Mouse (Mus musculus) limb, embryonic 15.5 days (tissue): Measurements from ENCODE around the gene Hbb-bh1. TPM values are rescaled to one million over a fixed set of nuclear protein-coding genes. Genes with fewer than 3 reads are reported as not detected.

ENCODE experiments used
- ATAC-seq: fragments of 200-750 bp; cut with Nextera tagmentation; 2 replicates; pipeline ENCODE4 v1.8.0; 2017; ENCODE audit warnings: low read depth, moderate TSS enrichment; ENCODE audit not compliant: insufficient number of reproducible peaks, low FRiP score, low TSS enrichment
- H3K27ac ChIP-seq: fragments of 300-500 bp; sonication (generic); 2 replicates; pipeline ENCODE4 v1.5.1; 2015; ENCODE audit warnings: moderate library complexity, mild to moderate bottlenecking, inconsistent platforms
- H3K27me3 ChIP-seq: fragments of 300-500 bp; sonication (generic); 2 replicates; pipeline ENCODE4 v1.6.1; 2015; ENCODE audit warnings: inconsistent platforms
- H3K36me3 ChIP-seq: fragments of 300-500 bp; sonication (generic); 2 replicates; pipeline ENCODE4 v1.6.1; 2015; ENCODE audit warnings: inconsistent platforms
- H3K4me1 ChIP-seq: fragments of 300-500 bp; sonication (generic); 2 replicates; pipeline ENCODE4 v1.6.1; 2015; ENCODE audit warnings: inconsistent platforms
- H3K4me2 ChIP-seq: fragments of 300-500 bp; sonication (generic); 2 replicates; pipeline ENCODE4 v1.6.1; 2015; ENCODE audit warnings: mild to moderate bottlenecking, inconsistent platforms
- H3K4me3 ChIP-seq: fragments of 300-500 bp; sonication (generic); 2 replicates; pipeline ENCODE4 v1.5.1; 2015; ENCODE audit warnings: mild to moderate bottlenecking, inconsistent platforms
- H3K9ac ChIP-seq: fragments of 300-500 bp; sonication (generic); 2 replicates; pipeline ENCODE4 v1.6.1; 2015; ENCODE audit warnings: inconsistent platforms
- H3K9me3 ChIP-seq: fragments of 300-500 bp; sonication (generic); 2 replicates; pipeline ENCODE4 v1.6.1; 2016; ENCODE audit warnings: inconsistent platforms
- WGBS: fragments of 180-500 bp; shearing (Covaris S2); methylation state at CpG from one replicate; pipeline ENCODE4 v1.1.7; 2015; 5-methylcytosine and 5-hydroxymethylcytosine counted together
- polyA plus RNA-seq: library from polyadenylated mRNA; unstranded; fragments of >200 nt; fragmentation: Nextera tagmentation; extraction: Ambion mirVana; gene quantifications from 2 replicates; pipeline ENCODE4 v1.2.1, GENCODE M21; 2015

Hbb-bh1 gene
- 3.2 and 5.3 TPM in 2 replicates for polyA plus RNA-seq

DNA sequence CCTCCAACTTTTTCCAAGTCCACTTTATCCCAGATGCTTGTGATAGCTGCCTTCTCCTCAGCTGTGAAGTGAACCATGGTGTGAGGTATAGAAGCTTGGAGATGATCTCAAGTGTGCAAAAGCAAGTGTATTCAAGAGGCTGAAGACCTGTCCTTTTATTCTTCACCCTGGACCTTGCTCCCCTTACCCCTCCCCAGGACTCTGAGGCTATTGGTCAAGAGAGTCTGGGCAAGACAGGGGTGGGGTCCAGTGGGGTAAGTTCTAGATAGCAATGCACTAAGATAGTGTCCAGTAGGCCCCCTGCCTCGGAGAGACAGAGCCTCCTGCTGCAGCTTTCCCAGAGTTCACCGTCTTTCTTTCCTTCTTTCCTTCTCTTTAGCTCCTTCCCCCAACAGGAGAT, at the start of gene Hbb-bh1:
Hbb-bh1 (minus strand) TSS at position 131 of the 400 bp plus-strand sequence.
- WGBS = 88% methylated on average over 2 of the region's 2 CpGs
- H3K36me3 ChIP-seq = no peaks in the 10 kb centered on the region
- ATAC-seq = no peak

DNA sequence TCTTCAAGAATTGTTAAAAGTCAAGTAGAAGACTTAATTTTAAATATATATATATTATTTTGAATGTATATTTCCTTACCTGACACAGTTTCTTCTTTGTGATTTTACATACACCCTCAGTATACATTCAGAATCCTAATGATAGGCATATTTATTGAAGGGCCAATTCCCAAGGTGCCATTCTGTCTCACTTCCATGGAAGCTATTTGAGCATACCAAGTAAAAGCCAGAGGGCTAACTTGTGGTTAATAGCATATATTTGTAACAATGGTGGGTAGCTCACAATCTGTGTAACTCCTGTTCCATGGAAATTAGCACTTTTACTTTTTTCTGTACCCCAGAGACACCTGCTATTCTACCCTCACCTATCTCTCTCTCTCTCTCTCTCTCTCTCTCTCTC, 43.2 kb upstream of the Hbb-bh1 start, which contains the start of gene Olfr66:
Olfr66 (minus strand) TSS at position 101 of the 400 bp plus-strand sequence.
- Histone ChIP-seq H3K9ac (no peak within 1 kb of the TSS), H3K4me3 (no peak within 1 kb of the TSS), H3K4me1 (no peaks in the 10 kb centered on the region), H3K36me3 (no peaks in the 10 kb centered on the region), H3K9me3 (no peaks in the 10 kb centered on the region), H3K27me3 (no peaks in the 10 kb centered on the region), H3K4me2 (no peak within 1 kb of the TSS), H3K27ac (no peak within 1 kb of the TSS)
- ATAC-seq = no peak

More for the DNA sequence above, at the start of gene Hbb-bh1:
- Histone ChIP-seq H3K4me2 (no peak within 1 kb of the TSS), H3K9ac (no peak within 1 kb of the TSS), H3K4me1 (no peaks in the 10 kb centered on the region), H3K27me3 (no peaks in the 10 kb centered on the region), H3K9me3 (no peaks in the 10 kb centered on the region), H3K27ac (no peak within 1 kb of the TSS), H3K4me3 (no peak within 1 kb of the TSS)

DNA sequence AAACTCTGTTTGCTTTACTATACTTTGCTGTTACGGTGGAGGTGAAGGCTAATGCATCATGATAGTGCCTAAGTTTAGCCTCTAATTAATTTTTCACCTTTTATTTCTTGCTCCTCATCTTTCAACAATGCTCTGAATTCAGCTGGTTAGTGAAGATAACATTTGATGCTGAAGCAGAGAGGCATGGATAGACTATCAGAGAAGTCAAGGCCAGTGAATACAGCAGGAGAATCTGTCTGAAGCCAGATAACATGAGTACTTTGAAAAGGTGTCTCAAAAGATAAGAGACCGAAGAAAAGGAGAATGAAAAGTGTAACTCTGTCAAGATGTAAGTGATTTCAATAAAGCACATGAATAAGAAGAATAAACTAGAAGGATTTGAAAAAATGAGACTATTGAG, 34.1 kb upstream of the Hbb-bh1 start:
- WGBS = 77% methylated on average over 2 of the region's 2 CpGs
- H3K4me3 ChIP-seq = no peak overlapping the region
- no peaks in the 10 kb centered on the region for H3K27me3 ChIP-seq
- H3K4me2 ChIP-seq = no peak overlapping the region
- no peaks in the 10 kb centered on the region for H3K36me3 ChIP-seq
- no peak overlapping the region for H3K27ac ChIP-seq
- H3K9me3 ChIP-seq = no peaks in the 10 kb centered on the region
- H3K9ac ChIP-seq = no peak overlapping the region
- H3K4me1 ChIP-seq = no peaks in the 10 kb centered on the region
- ATAC-seq = no peak

DNA sequence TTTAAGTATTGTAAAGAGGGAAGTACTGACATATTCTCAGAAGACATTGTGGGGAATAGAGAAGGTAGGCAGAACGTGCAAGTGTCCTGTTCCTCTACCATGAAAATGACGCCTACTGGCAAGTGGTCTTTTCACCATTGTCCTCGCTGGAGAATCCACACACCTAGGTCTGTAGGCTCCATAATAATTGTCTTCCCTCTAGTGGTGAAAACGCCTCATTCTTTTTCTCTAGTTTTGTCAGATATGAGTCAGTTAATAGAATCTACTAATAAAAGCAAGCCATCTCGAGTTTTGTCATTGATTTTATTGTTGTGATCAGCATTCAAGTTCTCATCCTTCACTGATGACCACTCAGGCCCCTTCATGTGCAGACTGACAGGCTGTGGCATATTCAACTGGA, 31.5 kb upstream of the Hbb-bh1 start:
- no peak for ATAC-seq
- 41% methylated on average over 5 of the region's 5 CpGs for WGBS
- no peak overlapping the region for H3K4me3 ChIP-seq
- no peaks in the 10 kb centered on the region for H3K27me3 ChIP-seq
- H3K9ac ChIP-seq = no peak overlapping the region
- no peak overlapping the region for H3K4me2 ChIP-seq
- H3K4me1 ChIP-seq = no peaks in the 10 kb centered on the region
- no peaks in the 10 kb centered on the region for H3K9me3 ChIP-seq
- H3K27ac ChIP-seq = no peak overlapping the region
- H3K36me3 ChIP-seq = no peaks in the 10 kb centered on the region

DNA sequence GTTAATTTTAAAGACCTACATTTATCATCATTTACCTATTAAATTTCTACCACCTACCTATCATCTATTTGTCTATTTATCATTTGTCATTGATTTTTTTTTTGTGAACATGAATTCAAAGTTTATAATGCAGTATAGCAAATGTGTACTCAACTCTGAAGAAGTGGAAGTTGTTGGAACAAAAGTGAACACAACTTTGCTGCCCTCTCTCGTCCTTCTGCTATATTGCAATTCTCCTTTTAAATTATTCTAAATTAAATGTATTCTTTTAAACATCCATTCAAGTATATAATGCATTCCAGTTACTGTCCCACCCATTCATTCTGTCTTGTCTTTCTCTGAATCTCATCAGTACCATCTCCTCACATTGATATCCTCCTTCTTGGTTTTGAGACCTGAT, 30.1 kb upstream of the Hbb-bh1 start:
- no peaks in the 10 kb centered on the region for H3K36me3 ChIP-seq
- H3K27ac ChIP-seq = no peak overlapping the region
- H3K4me1 ChIP-seq = no peaks in the 10 kb centered on the region
- no peak overlapping the region for H3K4me3 ChIP-seq
- no peak overlapping the region for H3K9ac ChIP-seq
- H3K27me3 ChIP-seq = no peaks in the 10 kb centered on the region
- H3K4me2 ChIP-seq = no peak overlapping the region
- no peak for ATAC-seq
- WGBS = 11% methylated on average over 1 of the region's 1 CpGs
- no peaks in the 10 kb centered on the region for H3K9me3 ChIP-seq

DNA sequence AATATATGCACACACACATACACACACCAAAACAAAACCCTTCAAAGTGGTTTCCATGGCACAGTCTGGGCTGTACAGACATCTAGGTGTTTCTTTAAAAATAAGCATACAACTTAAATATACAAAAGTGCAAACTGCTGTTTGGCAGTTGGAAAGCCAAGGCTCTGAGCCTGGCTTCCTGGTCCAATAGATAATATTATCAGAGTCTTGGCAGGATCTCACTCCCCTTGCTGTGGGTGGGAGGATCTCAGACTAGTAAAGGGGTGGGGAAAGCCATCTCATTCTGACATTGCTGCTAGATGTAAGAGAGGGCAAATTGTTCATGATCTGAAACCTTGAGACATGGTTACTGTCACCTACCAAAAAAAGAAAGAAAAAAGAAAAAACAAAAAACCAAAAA, 27.7 kb upstream of the Hbb-bh1 start:
- H3K9me3 ChIP-seq = no peaks in the 10 kb centered on the region
- H3K4me3 ChIP-seq = no peak overlapping the region
- ATAC-seq = no peak
- no peaks in the 10 kb centered on the region for H3K27me3 ChIP-seq
- no peak overlapping the region for H3K27ac ChIP-seq
- H3K4me2 ChIP-seq = no peak overlapping the region
- H3K36me3 ChIP-seq = no peaks in the 10 kb centered on the region
- no peaks in the 10 kb centered on the region for H3K4me1 ChIP-seq
- H3K9ac ChIP-seq = no peak overlapping the region

DNA sequence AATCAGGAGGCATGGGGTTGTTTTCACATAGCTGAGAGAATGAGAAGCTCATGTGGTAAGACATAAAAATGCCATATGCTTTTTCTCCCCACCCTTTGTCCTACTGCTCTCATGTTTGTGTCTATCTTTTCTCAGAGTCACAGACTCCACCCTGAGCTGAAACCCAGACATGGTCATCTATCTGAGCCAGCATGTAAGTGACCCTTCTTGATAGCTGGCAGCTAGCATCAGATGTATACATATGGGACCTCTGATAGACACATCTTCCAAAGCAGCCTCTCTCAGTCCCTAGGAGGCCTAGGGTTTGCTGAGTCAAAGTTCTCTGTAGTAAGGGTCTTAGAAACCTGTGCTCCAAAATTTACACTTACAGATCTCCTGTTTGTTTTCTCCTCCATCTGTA, 22.8 kb upstream of the Hbb-bh1 start:
- H3K27me3 ChIP-seq = no peaks in the 10 kb centered on the region
- H3K36me3 ChIP-seq = no peaks in the 10 kb centered on the region
- H3K4me2 ChIP-seq = no peak overlapping the region
- ATAC-seq = no peak
- H3K4me3 ChIP-seq = no peak overlapping the region
- no peaks in the 10 kb centered on the region for H3K9me3 ChIP-seq
- no peak overlapping the region for H3K9ac ChIP-seq
- H3K27ac ChIP-seq = no peak overlapping the region
- no peaks in the 10 kb centered on the region for H3K4me1 ChIP-seq

DNA sequence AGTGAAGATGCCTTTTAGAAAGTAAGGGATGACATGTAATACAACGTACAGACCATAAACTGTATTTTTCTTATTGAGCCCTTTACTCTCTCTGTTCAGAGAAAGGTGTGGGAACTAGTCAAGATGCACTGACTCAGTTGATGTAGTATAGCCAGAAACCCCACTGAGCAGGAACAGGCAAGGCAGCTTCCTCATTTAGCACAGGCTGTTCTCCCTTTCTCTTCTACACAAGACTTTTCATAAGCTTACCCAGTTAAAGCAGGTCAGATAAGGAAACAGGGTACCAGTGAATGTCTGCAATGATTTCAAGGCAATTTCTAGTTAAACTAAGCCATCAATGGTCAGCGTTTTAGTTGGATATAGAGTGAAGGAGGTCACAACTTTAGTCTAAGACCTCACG, 18.6 kb upstream of the Hbb-bh1 start:
- H3K9ac ChIP-seq = no peak overlapping the region
- no peaks in the 10 kb centered on the region for H3K27me3 ChIP-seq
- no peak for ATAC-seq
- no peaks in the 10 kb centered on the region for H3K9me3 ChIP-seq
- H3K27ac ChIP-seq = no peak overlapping the region
- no peaks in the 10 kb centered on the region for H3K4me1 ChIP-seq
- H3K36me3 ChIP-seq = no peaks in the 10 kb centered on the region
- WGBS = 70% methylated on average over 3 of the region's 3 CpGs
- H3K4me2 ChIP-seq = no peak overlapping the region
- no peak overlapping the region for H3K4me3 ChIP-seq

DNA sequence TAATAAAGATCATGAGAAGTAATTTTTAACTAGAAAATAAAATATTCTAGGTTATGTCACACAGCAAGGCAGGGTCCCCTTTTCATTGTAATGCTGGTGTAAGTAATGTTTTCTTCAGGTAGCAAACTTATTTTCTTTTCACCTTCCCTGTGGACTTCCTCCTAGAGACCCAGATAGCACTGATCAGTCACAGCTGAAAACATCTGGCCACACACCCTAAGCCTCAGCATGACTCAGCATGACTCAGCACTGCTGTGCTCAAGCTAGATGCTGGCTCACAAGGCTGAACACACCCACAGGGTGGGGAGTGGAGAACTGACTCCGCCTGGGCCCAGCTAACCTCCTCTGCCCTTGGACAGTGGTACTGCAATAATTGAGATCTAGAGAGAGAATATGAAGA, 17.9 kb upstream of the Hbb-bh1 start:
- no peak for ATAC-seq
- no peaks in the 10 kb centered on the region for H3K27me3 ChIP-seq
- no peaks in the 10 kb centered on the region for H3K36me3 ChIP-seq
- WGBS = 47% methylated on average over 1 of the region's 1 CpGs
- no peak overlapping the region for H3K9ac ChIP-seq
- no peak overlapping the region for H3K4me2 ChIP-seq
- H3K27ac ChIP-seq = no peak overlapping the region
- no peak overlapping the region for H3K4me3 ChIP-seq
- H3K9me3 ChIP-seq = no peaks in the 10 kb centered on the region
- H3K4me1 ChIP-seq = no peaks in the 10 kb centered on the region

DNA sequence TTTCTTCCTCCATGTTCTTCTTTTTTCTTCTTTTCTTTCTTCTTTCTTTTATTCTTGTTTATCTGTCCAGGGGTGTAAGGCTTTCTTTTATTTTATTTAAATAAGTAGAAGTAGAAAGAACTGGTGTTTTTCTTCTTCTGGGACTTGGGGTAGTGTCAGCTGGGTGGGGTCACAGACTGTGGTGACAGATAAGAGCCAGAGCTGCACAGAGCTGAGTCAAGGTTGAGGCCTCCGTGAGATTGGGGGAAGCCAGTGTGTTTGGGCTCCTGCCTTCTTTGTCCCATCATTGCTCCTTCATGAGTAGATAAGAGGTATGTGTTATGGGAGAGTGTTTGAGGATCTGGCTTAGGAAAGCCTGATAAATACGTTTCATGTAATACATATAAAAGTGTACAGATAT, 16.1 kb upstream of the Hbb-bh1 start:
- Histone ChIP-seq H3K4me2 (no peak overlapping the region), H3K27me3 (no peaks in the 10 kb centered on the region), H3K4me3 (no peak overlapping the region), H3K27ac (no peak overlapping the region), H3K9ac (no peak overlapping the region), H3K9me3 (no peaks in the 10 kb centered on the region), H3K4me1 (no peaks in the 10 kb centered on the region), H3K36me3 (no peaks in the 10 kb centered on the region)
- 58% methylated on average over 2 of the region's 2 CpGs for WGBS
- ATAC-seq = no peak

DNA sequence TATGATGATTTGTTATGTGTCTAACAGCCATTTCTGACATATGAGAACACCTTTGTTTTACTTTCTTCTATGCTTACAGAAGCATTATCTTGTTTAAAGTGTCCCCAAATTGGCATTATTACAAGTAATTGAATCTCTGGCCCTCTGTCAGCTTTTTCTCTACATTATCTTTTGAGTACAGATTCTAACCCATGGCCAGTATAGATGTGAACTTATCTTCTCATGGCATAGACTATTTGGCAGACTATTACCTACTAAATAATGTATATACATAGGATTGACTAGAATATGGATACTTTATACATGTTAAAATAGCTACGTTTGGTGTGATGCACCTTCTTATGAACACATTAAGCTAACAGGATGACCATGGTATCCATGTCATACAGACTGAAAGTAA, 11.7 kb upstream of the Hbb-bh1 start:
- no peak overlapping the region for H3K27ac ChIP-seq
- H3K4me1 ChIP-seq = no peaks in the 10 kb centered on the region
- no peak for ATAC-seq
- WGBS = 72% methylated on average over 1 of the region's 1 CpGs
- H3K36me3 ChIP-seq = no peaks in the 10 kb centered on the region
- H3K9me3 ChIP-seq = no peaks in the 10 kb centered on the region
- H3K9ac ChIP-seq = no peak overlapping the region
- no peak overlapping the region for H3K4me2 ChIP-seq
- no peaks in the 10 kb centered on the region for H3K27me3 ChIP-seq
- H3K4me3 ChIP-seq = no peak overlapping the region

DNA sequence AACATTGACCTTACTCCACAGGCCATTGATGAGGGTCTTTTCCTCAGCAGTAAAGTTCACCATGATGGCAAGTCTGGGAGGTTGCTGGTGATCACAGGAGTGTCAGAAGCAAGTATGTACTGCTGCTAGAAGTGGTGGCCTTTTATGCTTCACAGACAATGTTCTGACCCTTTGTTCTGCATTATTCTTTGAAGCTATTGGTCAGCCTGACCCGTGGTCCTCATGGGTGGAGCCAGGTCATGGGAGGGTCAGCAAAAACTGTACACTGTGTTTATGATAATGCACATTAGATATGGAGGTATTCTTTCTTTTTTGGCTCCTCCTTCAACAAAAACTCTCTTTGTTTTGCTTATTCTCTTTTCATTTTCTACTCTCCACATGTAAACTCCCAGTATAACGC, 10.1 kb upstream of the Hbb-bh1 start, which contains the start of gene Hbb-y:
Hbb-y (minus strand) TSS at position 127 of the 400 bp plus-strand sequence.
- no peak within 1 kb of the TSS for H3K4me2 ChIP-seq
- H3K9me3 ChIP-seq = no peaks in the 10 kb centered on the region
- ATAC-seq = no peak
- no peaks in the 10 kb centered on the region for H3K36me3 ChIP-seq
- H3K4me1 ChIP-seq = no peaks in the 10 kb centered on the region
- WGBS = 64% methylated on average over 2 of the region's 2 CpGs
- H3K4me3 ChIP-seq = no peak within 1 kb of the TSS
- H3K27ac ChIP-seq = no peak within 1 kb of the TSS
- H3K27me3 ChIP-seq = no peaks in the 10 kb centered on the region
- H3K9ac ChIP-seq = no peak within 1 kb of the TSS

DNA sequence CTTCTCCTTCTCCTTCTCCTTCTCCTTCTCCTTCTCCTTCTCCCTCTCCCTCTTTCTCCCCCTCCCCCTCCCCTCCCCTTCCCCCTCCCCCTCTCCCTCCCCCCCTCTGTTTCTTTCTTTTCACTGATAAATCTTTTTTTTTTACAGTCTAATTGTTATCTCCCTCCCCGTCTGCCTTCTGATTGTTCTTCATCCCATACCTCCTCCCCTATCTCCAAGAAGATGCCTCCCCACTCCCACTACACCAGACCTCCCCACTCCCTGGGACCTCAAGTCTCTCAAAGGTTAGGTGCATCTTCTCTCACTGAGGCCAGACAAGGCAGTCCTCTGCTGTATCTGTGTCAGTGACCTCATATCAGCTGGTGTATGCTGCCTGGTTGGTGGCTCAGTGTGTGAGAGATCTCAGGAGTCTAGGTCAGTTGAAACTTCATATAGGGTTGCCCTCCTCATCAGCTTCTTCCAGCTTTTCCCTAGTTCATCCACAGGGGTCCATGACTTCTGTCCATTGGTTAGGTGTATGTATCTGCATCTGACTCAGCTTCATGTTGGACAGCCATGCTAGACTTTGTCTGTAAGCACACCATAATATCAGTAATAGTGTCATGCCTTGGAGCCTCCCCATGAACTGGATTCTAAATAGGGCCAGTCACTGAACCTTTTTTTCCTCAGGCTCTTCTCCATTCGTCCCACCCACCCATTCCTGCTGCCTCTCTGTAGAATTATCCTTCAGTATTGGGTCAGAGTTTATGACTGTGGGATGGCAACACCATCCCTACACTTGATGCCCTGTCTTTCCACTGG, 1.8 kb upstream of the Hbb-bh1 start:
- Histone ChIP-seq H3K9me3 (no peaks in the 10 kb centered on the region), H3K36me3 (no peaks in the 10 kb centered on the region)

More for the DNA sequence above, 1.8 kb upstream of the Hbb-bh1 start:
- no peaks in the 10 kb centered on the region for H3K4me1 ChIP-seq
- no peak overlapping the region for H3K4me2 ChIP-seq
- H3K4me3 ChIP-seq = no peak overlapping the region
- no peak overlapping the region for H3K9ac ChIP-seq
- WGBS = 56% methylated on average over 2 of the region's 2 CpGs
- H3K27ac ChIP-seq = no peak overlapping the region
- no peak for ATAC-seq
- no peaks in the 10 kb centered on the region for H3K27me3 ChIP-seq
